Mouse (Mus musculus) erythroid progenitor cell, adult 5-6 weeks (primary cell): ENCODE results near the gene Cga. TPM values are rescaled to one million over a fixed set of nuclear protein-coding genes. Genes with fewer than 3 reads are reported as not detected.

Experiments
- ATAC-seq: replicated peaks from 2 replicates; pipeline ENCODE4 v1.8.0; 2016; ENCODE audit warnings: moderate number of reproducible peaks, mild to moderate bottlenecking, moderate TSS enrichment, inconsistent platforms; ENCODE audit not compliant: poor library complexity, low FRiP score, severe bottlenecking
- total RNA-seq, 2 experiments: library from RNA; stranded (forward) in 1 of 2; stranded (reverse) in 1 of 2; fragments of 150-400 nt in 1 of 2; fragments of 186-747, 209-891 nt in 1 of 2; gene quantifications; 2 replicates each; pipeline versions ENCODE4 v1.2.3 to v1.2.4; 2015 to 2017; ENCODE audit warnings: low replicate concordance in 2 of 2

Gene Cga
- total RNA-seq (2015; ENCODE audit: low replicate concordance), result not detected in 2 replicates
- total RNA-seq (2017; ENCODE audit: low replicate concordance), result not detected in 2 replicates

DNA sequence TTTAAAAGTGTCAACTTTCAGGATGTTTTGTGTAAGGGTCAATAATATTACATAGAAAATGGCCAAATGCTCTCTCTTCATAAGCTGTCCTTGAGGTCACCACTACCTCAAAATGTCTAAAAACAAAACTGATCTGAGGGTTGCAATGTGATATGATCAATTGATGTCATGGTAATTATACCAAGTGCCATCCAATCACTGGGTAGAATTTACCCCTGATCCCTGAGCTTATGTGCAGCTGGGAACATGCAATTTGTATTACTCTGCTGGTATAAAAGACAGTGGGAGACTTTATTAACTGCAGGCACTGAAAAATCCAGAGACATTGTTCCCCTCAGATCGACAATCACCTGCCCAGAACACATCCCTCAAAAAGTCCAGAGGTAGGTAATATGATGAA is at the start of gene Cga:
TSS of gene Cga (plus strand) at position 301 of the 400 bp plus-strand sequence.
- no peak for ATAC-seq

- ATAC-seq, result no peak
Measured at GRCm38 (mm10) chr4:34843839-34844238, 49.7 kb upstream of the Cga start.

GRCm38 (mm10) chr4:34847679-34848309 is 45.8 kb upstream of the Cga start:
- no peak for ATAC-seq

GRCm38 (mm10) chr4:34850156-34850555 is 43.4 kb upstream of the Cga start:
- ATAC-seq, result no peak

GRCm38 (mm10) chr4:34852051-34852450 is 41.5 kb upstream of the Cga start:
- no peak for ATAC-seq

GRCm38 (mm10) chr4:34855966-34856365 is 37.6 kb upstream of the Cga start:
- no peak for ATAC-seq

GRCm38 (mm10) chr4:34858903-34859302 is 34.7 kb upstream of the Cga start:
- no peak for ATAC-seq

GRCm38 (mm10) chr4:34859416-34859815 is 34.2 kb upstream of the Cga start:
- no peak for ATAC-seq

- ATAC-seq, result no peak
Measured at GRCm38 (mm10) chr4:34861438-34861837, 32.1 kb upstream of the Cga start.

DNA sequence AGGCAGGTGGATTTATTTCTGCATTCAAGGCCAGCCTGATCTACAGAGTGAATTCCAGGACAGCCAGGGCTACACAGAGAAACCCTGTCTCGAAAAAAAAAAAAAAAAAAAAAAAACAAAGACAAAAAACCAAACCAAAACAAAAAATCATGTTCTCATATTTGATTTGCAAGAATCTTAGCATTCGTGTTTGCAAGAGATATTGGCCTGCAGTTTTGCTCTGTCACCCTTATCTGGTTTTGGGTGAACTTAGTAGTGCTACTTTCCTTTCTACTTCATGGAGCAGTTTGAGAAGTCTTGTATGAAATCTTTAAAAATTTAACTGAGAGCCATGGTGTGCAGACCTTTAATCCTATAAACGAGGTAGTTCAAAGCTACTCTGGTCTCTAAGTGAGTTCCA is 23.8 kb upstream of the Cga start:
- ATAC-seq, result no peak

DNA sequence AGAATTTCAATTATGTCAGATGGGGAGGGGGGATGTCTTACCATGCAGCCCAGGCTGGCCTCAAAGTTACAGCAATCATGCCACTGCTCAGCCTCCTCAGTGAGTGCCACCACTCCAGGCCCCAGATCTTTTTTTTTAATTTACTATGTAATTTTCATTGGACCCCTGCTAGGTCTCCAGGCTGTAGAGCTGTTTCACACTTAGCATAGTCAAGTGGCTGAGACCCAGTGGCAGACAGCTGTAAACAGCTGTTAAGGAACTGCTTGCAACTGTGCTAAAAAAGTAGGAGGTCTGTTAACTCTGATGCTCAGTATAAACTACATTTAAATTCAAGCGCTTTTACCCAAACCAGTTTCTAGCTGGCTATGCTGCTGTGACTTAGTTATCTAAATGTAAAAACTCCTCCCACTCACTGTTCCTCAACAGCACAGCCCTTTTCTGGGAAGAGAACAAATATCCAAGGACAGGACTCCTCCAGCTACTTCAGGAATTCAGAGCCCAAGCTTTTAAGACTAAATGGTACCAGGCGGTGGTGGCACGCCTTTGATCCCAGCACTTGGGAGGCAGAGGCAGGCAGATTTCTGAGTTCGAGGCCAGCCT is 20.6 kb upstream of the Cga start:
- ATAC-seq, result no peak

DNA sequence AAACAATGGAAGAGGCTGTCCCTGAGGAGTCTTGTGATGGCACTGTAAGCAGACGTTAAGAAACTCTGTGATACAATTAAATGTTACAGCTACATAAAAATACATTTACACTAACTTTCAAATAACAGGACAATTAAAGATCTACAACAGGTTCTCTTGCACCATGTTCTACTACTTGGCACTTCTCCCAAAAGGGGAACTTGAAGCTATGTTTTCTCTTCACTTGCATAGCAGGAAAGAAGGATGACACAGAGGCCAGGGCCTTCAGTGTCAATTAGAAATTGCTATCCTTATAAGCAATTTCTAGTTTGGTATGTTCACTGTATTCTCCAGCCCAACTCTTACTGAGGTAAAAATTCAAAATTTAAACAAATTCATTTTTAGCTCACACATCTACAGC is 19.3 kb upstream of the Cga start:
- no peak for ATAC-seq

DNA sequence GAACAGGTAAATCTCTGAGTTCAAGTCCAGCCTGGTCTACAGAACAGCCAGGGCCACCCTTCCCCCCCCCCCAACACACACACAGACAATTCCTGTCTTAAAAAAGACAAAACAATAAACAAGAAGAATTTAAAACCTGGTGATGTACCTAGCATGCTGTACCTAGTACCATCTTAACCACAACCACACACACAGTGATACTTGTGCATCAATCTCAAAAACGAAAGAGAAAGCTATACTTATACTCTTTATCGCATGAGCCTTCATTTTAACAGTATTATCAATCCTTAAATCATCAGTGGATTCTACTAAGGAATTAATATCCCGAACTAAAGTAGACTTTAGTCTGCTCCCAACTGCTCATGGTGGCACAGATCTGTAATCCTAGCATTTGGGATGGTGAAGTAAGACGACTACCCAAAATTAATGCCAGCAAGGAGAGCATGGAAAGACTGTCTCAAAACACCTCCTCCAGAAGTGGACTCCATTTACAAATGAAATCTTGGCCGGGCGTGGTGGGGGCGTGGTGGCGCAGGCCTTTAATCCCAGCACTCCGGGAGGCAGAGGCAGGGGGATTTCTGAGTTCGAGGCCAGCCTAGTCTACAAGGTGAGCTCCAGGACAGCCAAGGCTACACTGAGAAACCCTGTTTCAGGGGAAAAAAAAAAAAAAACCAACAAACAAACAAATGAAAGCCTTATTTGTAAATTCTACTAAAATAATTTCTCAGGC is 12.5 kb upstream of the Cga start:
- ATAC-seq, result no peak

DNA sequence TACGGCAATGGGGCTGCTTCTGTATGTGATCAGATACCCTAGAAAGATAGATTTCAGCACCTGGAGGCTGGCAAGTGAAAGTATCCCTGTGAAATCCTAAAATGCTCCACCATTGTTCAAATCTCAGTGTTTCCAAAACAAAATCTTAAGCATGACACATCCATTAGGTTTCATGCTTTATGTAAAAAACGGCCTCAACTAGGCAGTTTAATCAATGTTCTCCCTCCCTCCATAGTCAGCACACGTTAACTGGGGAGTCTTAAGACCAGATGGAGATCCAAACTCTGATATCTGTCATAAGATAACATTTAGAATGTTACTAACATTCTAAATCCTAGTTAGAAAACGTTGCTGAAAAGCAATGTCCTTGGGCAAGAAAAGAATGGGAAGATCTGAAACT is 11.7 kb upstream of the Cga start:
- no peak for ATAC-seq

GRCm38 (mm10) chr4:34882291-34882769 is 11.2 kb upstream of the Cga start:
- peak; percentile 4; the same call in 1 of the 2 replicates for ATAC-seq

GRCm38 (mm10) chr4:34882818-34883217 is 10.8 kb upstream of the Cga start, which contains the start of gene Zfp292:
Zfp292 (minus strand) TSS chr4:34882960.
- peak; percentile 90 for ATAC-seq

- ATAC-seq, result no peak
Measured at GRCm38 (mm10) chr4:34883366-34884029, 10.1 kb upstream of the Cga start.

- ATAC-seq, result no peak
Measured at GRCm38 (mm10) chr4:34885631-34886351, 7.8 kb upstream of the Cga start.

DNA sequence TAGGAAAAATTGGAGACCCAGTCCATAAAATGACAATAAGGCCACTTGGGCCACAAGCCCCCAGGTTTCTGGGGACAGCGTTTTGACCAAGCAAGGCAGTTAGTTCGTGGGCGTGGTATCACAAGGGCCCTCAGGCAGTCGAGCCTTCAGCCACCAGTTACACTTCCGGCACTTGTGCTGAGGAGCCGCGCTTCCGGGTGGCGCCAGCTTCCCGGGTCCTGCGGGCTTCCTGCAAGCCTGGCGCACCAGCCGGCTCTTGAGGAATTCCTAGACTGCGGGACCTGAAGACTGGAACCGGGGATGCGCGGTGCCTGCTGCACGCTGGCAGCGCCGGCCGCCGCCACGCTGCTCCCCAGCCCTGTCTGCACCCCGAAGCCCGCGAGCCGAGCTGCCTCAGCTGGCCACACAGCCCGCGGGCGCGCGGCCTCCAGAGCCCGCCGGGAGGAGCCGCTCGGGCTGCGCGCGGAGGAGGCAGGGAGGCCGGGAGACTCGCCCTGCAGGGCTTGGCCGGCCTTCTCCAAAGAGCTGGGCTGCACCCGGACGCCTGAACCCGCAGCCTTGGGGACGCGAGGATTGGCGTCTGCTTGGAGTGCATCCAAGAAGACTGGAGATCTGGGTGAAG is 7.0 kb upstream of the Cga start:
- peak; percentile 86 for ATAC-seq
